Mouse (Mus musculus) cerebellum, postnatal 25 days (tissue): ENCODE data around the gene Shroom2.
"Not testable (repeated sequence)": the region's sequence is repeated elsewhere in the genome, so short reads cannot be mapped to it uniquely, and the experiment has no call there.

ENCODE experiments used
- DNase-seq, 2 experiments: peaks; one replicate each; pipeline ENCODE4 v3.0.0; 2021; ENCODE audit warnings: mixed read lengths in 2 of 2

Gene Shroom2

GRCm38 (mm10) chrX:152768891-152769599 lies at the start of gene Shroom2:
Gene Shroom2 (minus strand): TSS chrX:152769465.
- DNase-seq, result peak; percentile 5 to 8

GRCm38 (mm10) chrX:152818996-152819395 lies 49.7 kb upstream of the Shroom2 start:
- DNase-seq, result no peak

- no peak for DNase-seq
Measured at GRCm38 (mm10) chrX:152813339-152813738, 44.1 kb upstream of the Shroom2 start.

- DNase-seq, result no peak
Measured at GRCm38 (mm10) chrX:152805317-152805716, 36.1 kb upstream of the Shroom2 start.

- no peak for DNase-seq
Measured at GRCm38 (mm10) chrX:152788611-152789010, 19.3 kb upstream of the Shroom2 start.

- no peak for DNase-seq
Measured at GRCm38 (mm10) chrX:152788129-152788528, 18.9 kb upstream of the Shroom2 start.

GRCm38 (mm10) chrX:152781720-152782403 lies 12.6 kb upstream of the Shroom2 start, which contains the start of gene Gpr143:
Gene Gpr143 (plus strand): TSS chrX:152781921.
- peak; percentile 4 to 5 for DNase-seq

- peak; percentile 15 to 27 for DNase-seq
Measured at GRCm38 (mm10) chrX:152769600-152770157, 414 bp upstream of the Shroom2 start.

- no peak for DNase-seq
Measured at GRCm38 (mm10) chrX:152764171-152764570, 5.1 kb downstream of the Shroom2 start.

- no peak for DNase-seq
Measured at GRCm38 (mm10) chrX:152762855-152763254, 6.4 kb downstream of the Shroom2 start.

- DNase-seq, result no peak
Measured at GRCm38 (mm10) chrX:152762437-152762836, 6.8 kb downstream of the Shroom2 start.

GRCm38 (mm10) chrX:152756293-152756692 lies 13.0 kb downstream of the Shroom2 start:
- DNase-seq, result no peak

GRCm38 (mm10) chrX:152755819-152756218 lies 13.4 kb downstream of the Shroom2 start:
- DNase-seq, result no peak

GRCm38 (mm10) chrX:152745925-152746324 lies 23.3 kb downstream of the Shroom2 start:
- DNase-seq, result no peak

- DNase-seq, result no peak
Measured at GRCm38 (mm10) chrX:152743642-152744041, 25.6 kb downstream of the Shroom2 start.

GRCm38 (mm10) chrX:152738759-152739368 lies 30.4 kb downstream of the Shroom2 start:
- DNase-seq, result no peak

- no peak for DNase-seq
Measured at GRCm38 (mm10) chrX:152738191-152738590, 31.1 kb downstream of the Shroom2 start.

GRCm38 (mm10) chrX:152735283-152735682 lies 34.0 kb downstream of the Shroom2 start:
- DNase-seq, result no peak

- DNase-seq, result no peak
Measured at GRCm38 (mm10) chrX:152716693-152717092, 52.6 kb downstream of the Shroom2 start.

GRCm38 (mm10) chrX:152710715-152711114 lies 58.5 kb downstream of the Shroom2 start:
- not testable (repeated sequence) for DNase-seq

- no peak for DNase-seq
Measured at GRCm38 (mm10) chrX:152708359-152708758, 60.9 kb downstream of the Shroom2 start.

- DNase-seq, result peak in 1 of 2 experiments; percentile 12
Measured at GRCm38 (mm10) chrX:152705397-152705796, 63.9 kb downstream of the Shroom2 start.

- DNase-seq, result no peak
Measured at GRCm38 (mm10) chrX:152703624-152704023, 65.6 kb downstream of the Shroom2 start.
